In genomic region chr3:40379063-40379462, GRCm38 (mm10) we compare ENCODE assay signal across 16 mouse cellular contexts.
"Had no signal": no experiment of that assay in that cellular context is flagged by ENCODE, and none has a peak within 500 bp of the region (broad histone marks: within the 10 kb centered on the region; RNA-seq: fewer than 3 reads in every experiment).

No protein-coding gene starts in this region.

- H3K4me1 ChIP-seq: neural tube, embryonic 13.5 days; neural tube, embryonic 15.5 days; stomach, embryonic 15.5 days had no signal

- H3K4me3 ChIP-seq: neural tube, embryonic 13.5 days; neural tube, embryonic 15.5 days; stomach, embryonic 15.5 days had no signal

- H3K27ac ChIP-seq: neural tube, embryonic 13.5 days; neural tube, embryonic 15.5 days; stomach, embryonic 15.5 days; stomach, postnatal 0 days had no signal

- H3K9ac ChIP-seq: neural tube, embryonic 13.5 days; neural tube, embryonic 15.5 days; stomach, embryonic 15.5 days had no signal

- H3K4me2 ChIP-seq: neural tube, embryonic 13.5 days; neural tube, embryonic 15.5 days; stomach, embryonic 15.5 days had no signal

- DNase-seq: retina, postnatal 1 day; right cerebral cortex, adult 18-20 months; right cerebral cortex, postnatal 14 days; right cerebral cortex, postnatal 25 days; right cerebral cortex, postnatal 4 days; spleen, adult 18-20 months; thymus, adult 18-20 months; thymus, adult 2 months; thymus, postnatal 14 days; thymus, postnatal 25 days; thymus, postnatal 36 days; thymus, postnatal 4 days had no signal

- H3K9me3 ChIP-seq: neural tube, embryonic 13.5 days; neural tube, embryonic 15.5 days; stomach, embryonic 15.5 days had no signal

- H3K27me3 ChIP-seq: neural tube, embryonic 13.5 days; neural tube, embryonic 15.5 days; stomach, embryonic 15.5 days had no signal

- H3K36me3 ChIP-seq: neural tube, embryonic 13.5 days; neural tube, embryonic 15.5 days; stomach, embryonic 15.5 days had no signal
